Mouse (Mus musculus): Measurements from ENCODE around the gene Bri3.

DNA sequence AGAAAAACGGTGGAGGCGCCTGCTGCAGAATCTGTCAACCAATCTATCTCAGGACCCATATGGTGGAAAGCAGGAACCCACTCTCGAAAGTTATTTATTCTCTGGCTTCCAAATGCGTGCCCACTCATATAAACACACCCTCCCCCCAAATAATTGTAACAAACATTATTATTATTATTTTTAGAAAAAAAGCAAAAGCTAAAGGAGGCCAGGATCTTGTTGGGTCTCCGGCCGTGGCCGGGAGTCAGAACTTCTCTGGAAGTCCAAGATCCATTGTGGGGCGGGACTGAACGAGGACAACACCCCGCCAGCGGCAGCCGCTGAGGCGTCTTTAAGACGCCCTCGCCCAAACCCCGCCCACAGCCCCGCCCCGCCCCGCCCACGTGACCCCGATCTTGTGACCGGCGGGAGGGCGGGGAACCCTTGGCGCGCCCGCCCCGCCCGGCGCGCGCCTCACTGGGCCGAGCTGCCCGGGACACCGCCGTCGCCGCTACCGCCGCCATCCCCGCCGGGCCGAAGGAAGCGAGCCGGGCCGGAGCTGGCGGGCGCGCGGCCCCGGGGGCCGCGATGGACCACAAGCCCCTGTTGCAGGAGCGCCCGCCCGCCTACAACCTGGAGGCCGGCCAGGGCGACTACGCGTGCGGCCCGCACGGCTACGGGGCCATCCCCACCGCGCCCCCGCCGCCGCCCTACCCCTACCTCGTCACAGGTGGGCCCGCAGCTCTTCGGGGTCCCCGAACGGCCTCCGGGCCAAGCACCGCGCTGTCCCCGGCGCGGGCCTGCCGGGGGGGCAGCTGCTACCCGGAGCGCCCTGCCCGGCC is 10.8 kb downstream of the Bri3 start:
- peak; percentile 69; the same call in 1 of the 2 replicates for TF ChIP-seq POLR2A (IDR thresholded peaks at IDR 0.05; ENCODE audit: borderline replicate concordance, extremely low read depth, low read depth, low read length)
- no peak for TF ChIP-seq CTCF (IDR thresholded peaks at IDR 0.05; ENCODE audit: insufficient read depth, low read length)

Data from lung, adult 2 months (tissue).